Mouse (Mus musculus) heart, postnatal 14 days (tissue): Measurements from ENCODE around the gene Olfr875. TPM values are rescaled to one million over a fixed set of nuclear protein-coding genes. Genes with fewer than 3 reads are reported as not detected.
"Not testable (repeated sequence)": the region's sequence is repeated elsewhere in the genome, so short reads cannot be mapped to it uniquely, and the experiment has no call there.

Experiments
- DNase-seq, 2 experiments: peaks; one replicate each; pipeline ENCODE4 v3.0.0; 2021 to 2022
- intact Hi-C: fragments of 180-260 bp; cut with DNase I; formaldehyde crosslinking; loops from one replicate; pipeline ENCODE4 v1.15.1; 2025
- long read RNA-seq, 2 experiments: library from polyadenylated mRNA; stranded (forward); transcript quantifications; one replicate each; pipeline ENCODE4 v2.0.0; 2021
- total RNA-seq, 2 experiments: library from RNA; stranded (reverse); gene quantifications; 2 replicates each; pipeline ENCODE4 v1.2.3; 2021

The Olfr875 gene
- not detected for total RNA-seq
- long read RNA-seq, experiment 1: 0 reads
- long read RNA-seq, experiment 2: 0 reads

DNA sequence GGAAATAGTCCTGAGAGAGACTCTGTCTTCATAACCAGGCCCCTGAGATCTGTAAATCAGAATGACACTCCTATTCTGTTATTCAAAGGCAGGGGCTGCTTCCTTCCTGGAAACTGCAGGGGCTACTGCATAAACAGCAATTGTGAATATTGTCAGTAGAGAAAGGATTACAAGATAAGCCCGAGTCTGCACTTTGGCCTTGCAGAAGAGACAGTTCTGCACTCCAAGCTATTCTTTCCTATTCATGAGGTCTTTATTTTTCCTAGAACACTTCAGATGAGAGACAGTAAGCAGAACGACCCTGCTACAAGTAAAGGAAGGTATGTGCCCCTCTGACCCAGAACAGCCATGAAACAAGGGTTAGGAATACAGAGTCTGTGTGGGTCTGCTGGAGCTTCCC, at the start of gene Olfr875:
Gene Olfr875, plus strand, starts transcription at position 99 of the 400 bp plus-strand sequence.
- DNase-seq: no peak
- intact Hi-C loops: no loop called here

DNA sequence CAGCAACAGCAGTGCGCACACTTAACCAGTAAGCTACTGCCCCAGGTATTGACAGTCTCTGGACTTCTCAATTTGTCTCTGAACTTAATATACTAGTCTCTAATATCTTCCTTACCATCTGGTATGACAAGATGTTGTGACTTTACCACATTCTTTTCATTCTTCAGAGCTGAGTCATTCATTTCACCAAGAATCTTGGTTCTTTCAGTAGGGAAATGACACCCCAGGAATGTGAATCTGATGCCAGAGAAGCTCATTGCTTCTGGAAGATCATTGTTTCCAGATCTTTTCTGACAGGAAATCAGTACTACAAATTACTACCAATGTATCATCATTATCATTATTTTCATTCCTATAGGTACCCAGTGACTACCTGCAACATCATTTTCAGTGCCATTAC, 37.3 kb upstream of the Olfr875 start:
- intact Hi-C loops: no loop called here
- no peak for DNase-seq

DNA sequence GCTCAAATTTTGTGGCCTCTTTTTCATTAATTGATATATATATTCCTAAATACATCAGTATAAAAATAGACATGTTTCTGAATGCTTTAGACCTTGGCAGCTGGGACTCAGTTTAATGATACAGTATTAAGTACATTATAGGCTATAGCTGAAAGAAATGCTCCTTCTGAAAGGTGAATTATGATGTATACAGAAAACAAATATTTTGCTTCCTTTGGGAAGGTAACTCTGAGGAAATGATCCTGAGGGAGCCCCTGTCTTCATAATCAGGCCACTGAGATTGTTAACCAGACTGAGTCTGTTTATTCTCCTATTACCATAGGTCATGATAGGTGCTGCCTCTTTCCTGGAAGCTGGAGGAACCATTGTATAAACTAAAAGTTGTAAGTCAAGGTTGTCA, 26.9 kb upstream of the Olfr875 start, which contains the start of gene Olfr874:
Gene Olfr874, plus strand, starts transcription at position 301 of the 400 bp plus-strand sequence.
- DNase-seq: no peak
- intact Hi-C loops: no loop called here

DNA sequence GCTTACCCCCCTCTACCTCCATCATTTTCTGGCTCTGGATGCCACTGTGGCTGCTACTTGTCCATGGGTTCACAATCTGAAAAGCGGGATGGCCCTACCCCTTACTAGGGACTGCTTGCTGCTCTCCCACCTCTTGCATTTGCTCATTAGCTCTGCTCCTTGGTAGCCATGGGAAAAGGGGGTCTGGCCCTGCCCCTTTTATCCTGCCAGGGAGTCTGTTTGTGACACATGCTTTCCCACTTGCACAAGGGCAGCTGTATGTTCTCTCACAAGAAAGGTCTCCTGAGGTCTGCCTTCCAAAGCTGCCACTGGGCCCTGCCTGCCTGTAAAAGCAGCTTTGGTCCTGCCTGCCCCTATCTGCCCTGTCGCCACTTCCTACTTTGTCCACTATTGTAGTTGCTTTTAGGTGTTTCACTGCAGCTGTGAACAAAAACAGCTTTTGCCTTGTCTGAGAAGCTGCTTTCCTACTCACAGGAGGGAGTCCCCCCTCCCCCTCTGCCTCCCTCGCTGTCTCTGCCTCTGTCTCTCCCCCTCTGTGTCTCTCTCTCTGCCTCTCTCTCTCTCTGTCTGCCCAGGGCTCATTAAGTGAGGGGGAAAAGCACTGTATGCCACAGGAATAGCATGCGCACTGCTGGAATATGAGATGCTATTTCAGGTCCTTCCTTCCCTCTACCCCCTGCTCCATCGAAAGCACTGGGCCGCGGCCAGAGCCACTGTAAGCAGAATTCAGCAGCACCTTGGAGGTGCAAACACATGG, 21.2 kb upstream of the Olfr875 start:
- intact Hi-C loops: no loop called here
- DNase-seq: no peak

DNA sequence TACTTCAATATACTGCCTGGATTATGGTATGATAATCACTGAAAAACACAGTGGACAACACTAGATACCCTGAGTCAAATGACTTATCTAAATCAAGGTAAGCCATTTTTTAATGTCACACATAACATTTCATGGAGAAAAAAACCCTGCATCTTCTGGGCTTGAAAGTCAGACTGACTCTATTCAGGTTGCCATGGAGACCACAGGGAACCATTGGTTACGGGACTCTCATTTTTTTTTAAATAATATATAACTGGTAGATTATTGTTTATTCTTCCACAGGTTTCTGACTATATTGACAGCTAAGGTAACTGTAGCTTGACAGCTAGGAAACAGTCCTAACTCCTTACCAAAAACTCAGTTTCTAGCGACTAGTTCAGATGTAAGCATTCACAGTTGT, 20.2 kb upstream of the Olfr875 start:
- intact Hi-C loops: no loop called here
- no peak for DNase-seq

DNA sequence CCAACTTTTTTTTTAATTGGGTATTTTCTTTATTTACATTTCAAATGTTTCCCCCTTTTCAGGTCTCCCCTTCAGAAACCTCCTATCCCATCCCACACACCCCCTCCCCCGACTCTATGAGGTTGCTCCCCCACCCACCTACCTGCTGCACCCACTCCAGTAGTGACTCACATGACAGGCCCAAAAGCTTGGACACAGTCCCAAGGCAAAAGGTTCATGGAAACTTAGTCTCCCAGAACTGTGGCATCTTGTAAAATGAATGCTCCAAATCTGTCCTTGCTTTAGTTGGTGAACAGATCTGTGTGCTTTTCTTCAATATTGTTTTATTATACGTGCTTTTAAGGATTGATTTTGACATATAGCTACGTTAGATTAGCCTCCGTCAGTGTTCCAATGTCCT, 19.7 kb upstream of the Olfr875 start:
- no peak for DNase-seq
- intact Hi-C loops: no loop called here

DNA sequence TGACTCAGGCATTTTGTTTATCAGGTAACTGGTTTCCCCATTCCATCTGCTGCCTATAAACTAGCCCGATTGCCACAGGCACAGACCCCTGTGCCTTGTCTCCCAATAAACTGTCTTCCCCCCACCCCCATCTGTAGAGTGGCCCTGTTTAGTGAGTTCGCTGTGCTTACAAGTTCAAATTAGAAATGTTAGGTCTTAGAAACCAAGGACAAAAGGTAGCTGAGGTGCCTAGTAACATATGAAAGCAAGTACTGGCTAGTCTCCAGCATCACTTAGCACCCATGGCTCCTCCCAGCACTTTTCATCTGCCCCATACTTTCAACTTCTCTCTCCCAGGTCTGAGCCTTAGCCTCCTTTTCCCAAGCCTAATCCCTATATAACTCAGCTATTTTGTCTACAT, 9.9 kb upstream of the Olfr875 start:
- intact Hi-C loops: no loop called here
- no peak for DNase-seq

DNA sequence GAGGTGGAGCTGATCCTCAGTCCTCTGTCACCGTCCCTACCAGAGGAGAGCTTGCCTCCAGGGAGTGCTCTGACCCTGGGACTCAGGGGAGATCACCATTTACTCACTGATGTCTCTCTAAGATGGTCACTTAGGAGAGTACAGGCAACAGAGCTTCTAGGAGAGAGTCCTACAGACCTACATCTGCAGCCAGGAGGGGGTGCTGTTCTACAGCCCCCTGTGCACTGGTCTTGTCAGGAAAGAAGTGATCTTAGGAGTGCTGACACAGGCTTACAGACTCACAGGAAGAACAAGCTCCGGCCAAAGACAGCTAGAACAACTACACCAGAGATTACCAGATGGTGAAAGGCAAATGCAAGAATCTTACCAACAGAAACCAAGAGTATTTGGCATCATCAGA, 9.1 kb upstream of the Olfr875 start:
- DNase-seq: no peak
- intact Hi-C loops: no loop called here

DNA sequence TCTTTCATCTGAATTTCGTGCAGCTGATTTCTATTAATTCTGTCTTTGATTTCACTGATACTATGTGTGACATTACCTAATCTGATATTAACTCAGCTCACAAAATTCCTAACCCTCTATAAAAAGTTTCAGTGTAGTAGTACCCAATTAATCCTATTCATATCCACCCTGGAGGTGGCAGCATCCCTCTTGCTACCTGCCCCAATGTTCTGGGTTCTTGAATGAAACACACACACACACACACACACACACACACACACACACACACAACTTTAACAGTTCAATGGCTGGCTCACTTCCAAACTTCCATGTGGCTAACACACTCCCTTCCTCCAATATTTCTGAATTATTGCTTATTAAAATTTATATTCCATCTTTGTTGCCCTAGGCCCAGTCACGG, 996 bp upstream of the Olfr875 start:
- intact Hi-C loops: no loop called here
- no peak for DNase-seq

DNA sequence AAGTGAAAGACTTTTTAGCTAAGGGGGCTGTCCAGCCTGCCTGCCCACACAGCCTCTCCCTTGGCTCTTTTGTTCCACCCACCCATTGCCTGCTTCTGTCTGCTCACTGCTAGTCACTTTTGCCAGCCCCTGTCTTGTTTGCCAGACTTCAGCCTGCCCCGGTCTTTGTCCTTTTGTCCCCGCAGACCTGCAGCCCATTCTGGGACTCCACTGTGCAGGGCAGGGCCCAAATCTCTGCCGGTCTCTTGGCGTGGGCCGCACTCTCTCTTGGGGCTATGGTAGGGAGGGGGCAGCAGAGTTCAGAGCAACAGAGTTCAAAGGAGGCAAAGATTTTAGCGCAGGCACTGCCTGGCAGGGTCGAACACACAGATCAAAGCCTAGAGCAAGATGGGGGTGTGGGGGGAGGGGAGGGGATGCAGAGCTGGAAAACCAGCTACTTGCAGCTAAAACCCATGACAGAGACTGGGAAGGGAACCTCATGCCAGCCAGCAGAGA, 11.2 kb downstream of the Olfr875 start:
- peak in 1 of 2 experiments; percentile 5 for DNase-seq

DNA sequence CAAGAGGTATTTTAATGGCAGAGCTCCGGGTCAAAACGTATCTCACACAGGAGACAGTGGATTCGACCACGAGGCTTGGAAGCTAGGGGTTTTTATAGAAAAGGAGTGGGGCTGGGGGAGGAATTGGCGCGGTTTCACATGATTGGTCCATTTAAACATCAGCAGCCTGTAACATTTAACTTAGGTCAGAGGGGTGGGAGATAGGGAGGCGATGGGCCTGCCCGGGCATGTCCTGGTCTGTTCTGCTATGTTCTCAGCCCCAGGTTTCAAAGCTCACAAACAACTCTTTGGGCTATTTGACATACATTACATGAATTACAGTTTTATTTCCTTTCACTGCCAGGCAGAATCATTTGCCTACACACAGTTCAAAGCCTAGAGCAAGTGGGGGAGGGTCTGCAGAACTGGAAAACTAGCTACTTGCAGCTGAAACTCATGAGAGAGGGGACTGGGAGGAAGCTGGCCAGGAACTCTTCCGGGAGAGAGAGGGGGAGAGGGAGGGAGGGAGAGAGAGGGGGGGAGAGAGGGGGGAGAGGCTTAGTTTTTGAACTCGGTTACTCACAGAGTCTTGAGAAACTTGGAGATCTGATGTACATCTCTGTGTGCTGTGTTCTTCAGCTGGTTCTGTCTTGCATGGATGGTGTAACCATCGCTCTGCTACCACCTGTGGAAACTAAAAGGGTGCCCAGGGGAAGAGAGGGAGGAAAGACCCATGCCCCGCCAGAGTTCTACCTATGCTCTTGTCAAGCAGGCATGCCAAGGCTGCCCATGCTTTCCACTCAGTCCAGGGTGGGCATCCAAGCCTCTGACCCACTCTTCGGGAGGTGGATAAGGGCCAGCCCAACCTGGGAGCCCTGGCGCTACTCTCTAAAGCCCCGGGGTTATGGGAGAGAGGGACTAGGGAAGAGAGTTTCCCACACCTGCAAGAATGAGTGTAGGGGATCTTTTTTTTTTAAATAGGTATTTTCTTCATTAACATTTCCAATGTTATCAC, 12.0 kb downstream of the Olfr875 start:
- DNase-seq, intact Hi-C loops: not testable (repeated sequence)

More for the DNA sequence above, 11.2 kb downstream of the Olfr875 start:
- intact Hi-C loops: no loop called here

DNA sequence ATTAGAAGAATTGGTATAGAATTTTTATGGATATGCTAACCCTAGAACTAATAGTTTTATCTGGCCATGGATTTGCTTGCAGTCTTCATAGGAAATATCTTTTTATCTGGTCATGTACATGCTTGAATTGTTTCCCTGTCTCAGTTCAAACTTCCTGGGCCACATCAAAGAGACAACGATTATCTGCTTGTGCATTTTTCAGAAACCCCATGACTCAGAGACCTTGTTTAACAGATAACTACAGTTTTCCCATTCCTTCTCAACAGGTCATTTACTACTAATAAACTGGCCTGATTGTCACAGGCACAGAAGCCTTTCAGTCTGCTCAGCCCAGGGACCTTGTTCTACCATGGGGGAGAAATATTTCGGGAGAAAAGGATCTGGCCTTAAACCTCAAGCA, 14.8 kb downstream of the Olfr875 start:
- intact Hi-C loops: no loop called here
- no peak for DNase-seq

DNA sequence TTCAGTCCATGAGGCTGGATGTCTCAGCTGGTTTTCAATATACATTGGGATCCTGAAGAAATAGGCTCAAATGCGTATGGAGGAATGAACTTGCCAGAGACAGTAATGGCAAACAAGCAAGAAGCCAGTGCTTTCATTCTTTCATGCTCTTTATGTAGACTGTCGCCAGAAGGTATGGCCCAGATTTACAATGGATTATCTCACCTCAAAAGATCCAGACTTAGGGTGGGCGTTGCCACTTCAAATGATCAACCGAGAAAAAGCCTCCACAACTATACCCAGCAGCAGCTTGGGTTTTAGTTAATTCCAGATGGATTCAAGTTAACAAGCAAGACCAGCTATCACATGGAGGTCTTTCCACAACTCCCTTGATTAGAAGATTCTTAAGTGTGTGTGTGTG, 30.4 kb downstream of the Olfr875 start:
- no peak for DNase-seq
- intact Hi-C loops: no loop called here

DNA sequence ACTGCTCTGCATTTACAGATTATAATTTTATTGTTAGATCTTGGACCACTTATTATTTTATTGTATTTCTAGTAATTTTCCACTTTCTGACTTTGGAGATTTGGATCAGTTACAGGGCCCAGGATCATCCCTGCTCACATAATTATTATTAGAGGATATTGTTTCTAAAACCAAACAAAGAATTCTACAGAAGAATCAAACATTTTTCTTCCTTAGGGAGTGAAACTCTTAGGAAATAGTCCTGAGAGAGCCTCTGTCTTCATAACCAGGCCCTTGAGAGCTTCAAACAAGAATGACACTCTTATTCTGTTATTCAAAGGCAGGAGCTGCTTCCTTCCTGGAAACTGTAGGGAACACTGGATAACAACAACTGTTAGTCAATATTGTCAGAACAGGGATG, 31.1 kb downstream of the Olfr875 start, which contains the start of gene Olfr876:
Gene Olfr876, plus strand, starts transcription at position 301 of the 400 bp plus-strand sequence.
- intact Hi-C loops: no loop called here
- no peak for DNase-seq

DNA sequence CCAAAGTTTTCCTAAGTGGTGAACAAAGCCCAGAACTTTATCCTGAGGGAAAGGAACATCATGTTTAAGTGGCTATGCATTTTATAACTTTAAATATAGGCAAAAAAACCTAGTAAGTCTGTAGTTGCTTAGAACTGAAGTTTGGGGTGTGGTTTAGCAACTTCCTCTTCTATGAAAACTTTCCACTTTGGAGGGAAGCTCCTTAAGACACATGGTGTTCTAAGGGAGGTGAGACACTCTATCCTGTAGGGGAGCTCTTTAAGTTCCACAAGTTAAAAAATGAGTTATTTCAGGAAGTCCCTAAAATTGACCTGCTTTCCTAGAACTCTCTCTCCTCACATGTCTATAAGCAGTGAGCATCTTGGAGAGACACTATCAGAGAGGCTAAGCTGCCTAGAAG, 35.6 kb downstream of the Olfr875 start:
- DNase-seq: no peak
- intact Hi-C loops: no loop called here

DNA sequence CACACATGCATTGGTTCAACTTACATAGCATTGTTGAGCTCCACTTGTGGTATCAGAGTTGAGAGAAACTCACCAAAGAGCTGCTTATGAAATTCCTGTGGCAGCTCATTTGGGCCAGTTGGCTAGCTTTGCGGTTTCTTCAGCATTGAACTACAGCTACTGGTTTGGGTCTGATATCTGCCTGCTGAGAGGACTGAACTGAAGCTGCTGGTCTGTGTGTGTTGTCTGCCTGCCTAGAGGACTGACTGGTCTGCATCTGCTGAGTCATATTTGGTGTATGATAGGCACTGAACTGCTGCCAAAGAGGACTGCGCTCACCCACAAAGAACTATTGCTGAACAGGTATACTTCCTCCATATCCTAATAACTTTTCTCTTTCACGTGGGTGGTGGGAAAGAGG, 36.8 kb downstream of the Olfr875 start:
- no peak for DNase-seq
- intact Hi-C loops: no loop called here

DNA sequence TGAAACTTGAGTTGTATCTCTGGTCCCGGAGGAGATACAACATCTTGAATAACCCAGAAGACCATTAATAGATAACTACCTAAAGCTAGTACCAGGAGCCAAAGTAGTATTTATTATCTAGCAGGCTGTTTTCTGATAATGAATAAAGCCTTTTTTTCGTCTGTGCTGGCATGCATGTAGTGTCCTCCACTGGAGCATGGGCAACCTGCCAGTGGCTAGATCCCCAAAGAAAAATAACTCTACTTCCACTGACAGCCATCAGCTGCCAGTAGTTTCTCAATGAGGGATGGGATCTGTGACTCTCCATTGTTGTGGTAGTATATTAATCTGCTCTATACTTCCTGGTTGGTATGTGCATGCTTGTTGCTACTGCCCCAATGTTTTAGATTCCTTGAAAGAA, 37.3 kb downstream of the Olfr875 start:
- DNase-seq: peak; percentile 3 to 10
- intact Hi-C loops: no loop called here

DNA sequence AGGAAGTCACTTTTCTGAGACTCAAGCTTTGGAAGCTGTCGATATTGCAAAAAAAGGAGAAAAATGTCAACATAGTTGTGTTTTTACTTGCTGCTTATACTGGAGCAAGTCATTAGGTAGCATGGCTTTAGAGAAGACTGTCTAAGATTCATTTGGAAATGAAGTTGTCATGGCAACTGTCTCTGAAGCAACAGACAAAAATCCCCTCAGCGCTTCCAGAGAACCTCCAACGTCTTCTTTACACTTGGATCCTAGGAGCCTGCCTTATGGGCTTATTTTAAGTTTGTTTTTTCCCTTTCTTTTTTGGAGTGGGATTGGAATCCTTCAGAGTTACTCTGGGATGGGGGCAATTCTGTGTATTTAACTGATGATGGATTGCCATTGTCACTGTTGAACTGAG, 43.0 kb downstream of the Olfr875 start:
- DNase-seq: no peak
- intact Hi-C loops: no loop called here
